In the genomic region with DNA sequence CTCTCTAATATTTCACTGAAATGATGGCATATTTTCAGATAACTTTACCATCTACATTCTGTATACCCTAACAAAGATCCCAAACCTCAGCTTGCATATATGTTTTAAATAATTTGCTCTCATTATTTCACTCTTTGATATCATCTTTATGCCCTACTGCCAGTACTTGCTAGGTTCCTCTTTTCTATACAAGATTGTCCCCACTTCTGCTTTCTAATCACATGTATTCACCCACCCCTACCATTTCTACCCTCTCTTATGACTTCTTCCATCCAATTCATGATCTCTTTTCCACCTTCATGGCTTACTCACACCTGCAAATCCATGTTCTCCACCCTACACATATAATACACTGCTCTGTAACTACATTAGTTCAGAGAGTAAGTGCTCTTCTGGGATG, we compare ENCODE assay signal across 29 mouse cellular contexts. TPM values are rescaled to one million over a fixed set of nuclear protein-coding genes. Genes with fewer than 3 reads are reported as not detected.
DNase-seq lines count a peak whose midpoint lies in the region; ATAC-seq and TF ChIP-seq lines count a peak whose summit lies in the region.
"Had no signal": no experiment of that assay in that cellular context is flagged by ENCODE, and none has a peak within 500 bp of the region (broad histone marks: within the 10 kb centered on the region; RNA-seq: fewer than 3 reads in every experiment).

No protein-coding gene starts in this region.

- H3K9ac ChIP-seq in CH12.LX (ENCODE audit: insufficient read depth, low read depth), result no peak overlapping the region
- H3K9ac ChIP-seq: embryonic facial prominence, embryonic 15.5 days; hindbrain, embryonic 13.5 days; intestine, embryonic 15.5 days had no signal

- no peak overlapping the region for H3K4me3 ChIP-seq in CH12.LX (replicated peaks in 1 of 3; ENCODE audit: low read depth in 2 of 3, low read length in 2 of 3, poor library complexity in 1 of 3)
- H3K4me3 ChIP-seq in cerebellum, adult 2 months (replicated peaks; ENCODE audit: insufficient read depth, low read depth, low read length), result no peak overlapping the region
- H3K4me3 ChIP-seq: embryonic facial prominence, embryonic 15.5 days; erythroblast, embryonic 14.5 days; forebrain, embryonic 10.5 days; heart, embryonic 10.5 days; hindbrain, embryonic 13.5 days; intestine, embryonic 15.5 days had no signal

- no peaks in the 10 kb centered on the region for H3K27me3 ChIP-seq in CH12.LX (replicated peaks)
- H3K27me3 ChIP-seq in cerebellum, adult 2 months (ENCODE audit: control insufficient read depth, insufficient read depth, low read length), result no peaks in the 10 kb centered on the region
- H3K27me3 ChIP-seq: embryonic facial prominence, embryonic 15.5 days; hindbrain, embryonic 13.5 days; intestine, embryonic 15.5 days had no signal

- no peaks in the 10 kb centered on the region for H3K36me3 ChIP-seq in CH12.LX (replicated peaks in 1 of 2; ENCODE audit: control insufficient read depth in 1 of 2, insufficient read depth in 1 of 2, low read length in 1 of 2)
- H3K36me3 ChIP-seq: embryonic facial prominence, embryonic 15.5 days; forebrain, embryonic 10.5 days; heart, embryonic 10.5 days; hindbrain, embryonic 13.5 days; intestine, embryonic 15.5 days had no signal

- TF ChIP-seq EP300 in CH12.LX (IDR thresholded peaks at IDR 0.05; ENCODE audit: low read length), result no peak

- TF ChIP-seq RAD21 in CH12.LX (IDR thresholded peaks at IDR 0.05; ENCODE audit: low read depth, low read length), result no peak

- dilution Hi-C loops in CH12.LX (cut with MboI; ENCODE audit: extremely low pct_ligation_motif_present, extremely low pct_unique_long_range_greater_than_20kb, low sequenced_read_pairs), result no loop called here

- no peak overlapping the region for H3K27ac ChIP-seq in CH12.LX (ENCODE audit: insufficient read depth, low read depth)
- H3K27ac ChIP-seq in cerebellum, adult 2 months (ENCODE audit: insufficient read depth, low read length), result no peak overlapping the region
- H3K27ac ChIP-seq: embryonic facial prominence, embryonic 15.5 days; forebrain, embryonic 10.5 days; heart, embryonic 10.5 days; hindbrain, embryonic 13.5 days; intestine, embryonic 15.5 days had no signal

- no peak for TF ChIP-seq CTCF in CH12.LX (conservative IDR thresholded peaks at IDR 0.05 in 1 of 2, IDR thresholded peaks at IDR 0.05 in 1 of 2; ENCODE audit: low read depth in 2 of 2, low read length in 2 of 2)
- no peak for TF ChIP-seq CTCF in cerebellum, adult 2 months (IDR thresholded peaks at IDR 0.05; ENCODE audit: borderline replicate concordance, insufficient read depth, low read depth, low read length)

- H3K4me2 ChIP-seq in CH12.LX (ENCODE audit: insufficient read depth, low read depth, poor library complexity, severe bottlenecking), result no peak overlapping the region
- H3K4me2 ChIP-seq: embryonic facial prominence, embryonic 15.5 days; hindbrain, embryonic 13.5 days; intestine, embryonic 15.5 days had no signal

- peak; percentile 99 for ATAC-seq in common myeloid progenitor, adult 5-6 weeks (replicated peaks; ENCODE audit: low read depth, poor library complexity, severe bottlenecking)
- ATAC-seq in megakaryocyte progenitor cell, adult 5-6 weeks (replicated peaks; ENCODE audit: poor library complexity), result peak; percentile 97
- ATAC-seq: CD4-positive, CD25-positive, alpha-beta regulatory T cell, adult 4 months; forebrain, embryonic 14.5 days; intestine, embryonic 15.5 days had no signal

- TF ChIP-seq POLR2A in CH12.LX (IDR thresholded peaks at IDR 0.05; ENCODE audit: low read depth, low read length), result no peak
- no peak for TF ChIP-seq POLR2A in cerebellum, adult 2 months (IDR thresholded peaks at IDR 0.05; ENCODE audit: borderline replicate concordance, insufficient read depth, low read length)

- H3K9me3 ChIP-seq in CH12.LX (replicated peaks; ENCODE audit: low read length), result no peaks in the 10 kb centered on the region
- H3K9me3 ChIP-seq: embryonic facial prominence, embryonic 15.5 days; forebrain, embryonic 10.5 days; heart, embryonic 10.5 days; hindbrain, embryonic 13.5 days; intestine, embryonic 15.5 days had no signal

- DNase-seq in 416B (ENCODE audit: low read depth), result peak; percentile 41
- DNase-seq in CH12.LX (ENCODE audit: extremely low read depth), result peak; percentile 9
- DNase-seq in frontal cortex, postnatal 36 days (ENCODE audit: low spot score in 2 of 2), result no peak
- no peak for DNase-seq in retina, postnatal 1 day
- no peak for DNase-seq in cerebellum, adult 2 months
- no peak for DNase-seq in MN1 (ENCODE audit: low spot score)
- DNase-seq: adrenal gland, postnatal 10 days; cerebellum, adult 11 months; cerebellum, adult 9-10 months; cerebellum, postnatal 36 days; gastrocnemius, postnatal 36 days; heart, adult 18-20 months; heart, postnatal 10 days; heart, postnatal 4 days had no signal

- in situ Hi-C loops in CH12.LX (cut with MboI; ENCODE audit: low pct_ligation_motif_present, low pct_unique_long_range_greater_than_20kb, low sequenced_read_pairs), result no loop called here

- H3K4me1 ChIP-seq in CH12.LX (ENCODE audit: control insufficient read depth in 1 of 2, insufficient read depth in 2 of 2), result peaks cover 0 to 4% of the 10 kb centered on the region in 2 experiments; a peak in 1 of 4 replicates
- H3K4me1 ChIP-seq in cerebellum, adult 2 months (ENCODE audit: control insufficient read depth, insufficient read depth, low read length), result no peaks in the 10 kb centered on the region
- H3K4me1 ChIP-seq: embryonic facial prominence, embryonic 15.5 days; forebrain, embryonic 10.5 days; heart, embryonic 10.5 days; hindbrain, embryonic 13.5 days; intestine, embryonic 15.5 days had no signal

- no peaks in the 10 kb centered on the region for H3K79me2 ChIP-seq in CH12.LX (replicated peaks; ENCODE audit: control insufficient read depth, extremely low read depth, insufficient read depth, poor library complexity, severe bottlenecking)

TF ChIP-seq in CH12.LX, 34 proteins besides CTCF, POLR2A, EP300 and RAD21:
- TF ChIP-seq RCOR1 (conservative IDR thresholded peaks at IDR 0.05; ENCODE audit: low read depth, low read length) (no peak), ZKSCAN1 (IDR thresholded peaks at IDR 0.05; ENCODE audit: borderline replicate concordance, low read depth, low read length) (no peak), MAFK (IDR thresholded peaks at IDR 0.05; ENCODE audit: insufficient replicate concordance, low read length) (no peak), UBTF (IDR thresholded peaks at IDR 0.05; ENCODE audit: low read depth, low read length) (no peak), NRF1 (IDR thresholded peaks at IDR 0.05; ENCODE audit: low read depth, low read length) (no peak), CHD2 (IDR thresholded peaks at IDR 0.05; ENCODE audit: low read length) (no peak), ZNF384 (IDR thresholded peaks at IDR 0.05; ENCODE audit: low read depth, low read length) (no peak), JUN (IDR thresholded peaks at IDR 0.05; ENCODE audit: insufficient read depth, low read depth, low read length) (no peak), CHD1 (IDR thresholded peaks at IDR 0.05; ENCODE audit: low read depth, low read length) (no peak), SIN3A (IDR thresholded peaks at IDR 0.05; ENCODE audit: low read length) (no peak), MAZ (IDR thresholded peaks at IDR 0.05; ENCODE audit: low read depth, low read length) (no peak), PAX5 (IDR thresholded peaks at IDR 0.05; ENCODE audit: low read length) (no peak), KAT2A (IDR thresholded peaks at IDR 0.05; ENCODE audit: insufficient replicate concordance, low read length) (no peak), USF2 (conservative IDR thresholded peaks at IDR 0.05; ENCODE audit: low read depth, low read length) (no peak), ZMIZ1 (IDR thresholded peaks at IDR 0.05; ENCODE audit: low read depth, low read length) (no peak), SMC3 (IDR thresholded peaks at IDR 0.05; ENCODE audit: low read depth, low read length) (no peak), GABPA (IDR thresholded peaks at IDR 0.05; ENCODE audit: insufficient replicate concordance, low read depth, low read length) (no peak), JUND (conservative IDR thresholded peaks at IDR 0.05; ENCODE audit: low read depth, low read length) (no peak), TCF12 (IDR thresholded peaks at IDR 0.05; ENCODE audit: low read depth, low read length) (no peak), E2F4 (IDR thresholded peaks at IDR 0.05; ENCODE audit: insufficient replicate concordance, low read depth, low read length) (no peak)

RNA-seq across cellular contexts. Expression of a gene that starts 4.9 kb away (rescaled TPM):
- total RNA-seq in CH12.LX (2012; rRNA removed) (not detected in 2 replicates), CH12.LX (2014; rRNA removed) (not detected in 2 replicates)
- polyA plus RNA-seq in CH12.LX (2012; ENCODE audit: insufficient read length, low read depth), result not detected in 2 replicates
- total RNA-seq in common myeloid progenitor, adult 5-6 weeks (2017), result not detected in 2 replicates
- total RNA-seq in megakaryocyte progenitor cell, adult 5-6 weeks (2015), result not detected in 2 replicates
- total RNA-seq in megakaryocyte progenitor cell, adult 5-6 weeks (2017), result not detected in 2 replicates
- polyA plus RNA-seq in cerebellum, adult 2 months (2012; rRNA removed), result not detected in 2 replicates
- total RNA-seq: adrenal gland, postnatal 10 days; adrenal gland, postnatal 4 days; gastrocnemius, adult 8-10 months; gastrocnemius, postnatal 36 days; heart, adult 18-20 months; heart, postnatal 10 days; heart, postnatal 4 days had no signal
- polyA plus RNA-seq: CD4-positive, CD25-positive, alpha-beta regulatory T cell, adult 4 months; erythroblast, embryonic 14.5 days; forebrain, embryonic 10.5 days; forebrain, embryonic 14.5 days; heart, embryonic 10.5 days; heart, embryonic 14.5 days; hindbrain, embryonic 13.5 days; intestine, embryonic 15.5 days had no signal

RNA-seq across cellular contexts. Expression of a gene that starts 35.1 kb away (rescaled TPM):
- total RNA-seq in CH12.LX (2012; rRNA removed) (13.3 and 14.2 TPM in 2 replicates), CH12.LX (2014; rRNA removed) (27.5 and 35.8 TPM in 2 replicates)
- 33.0 and 36.5 TPM in 2 replicates for polyA plus RNA-seq in CH12.LX (2012; ENCODE audit: insufficient read length, low read depth)
- total RNA-seq in common myeloid progenitor, adult 5-6 weeks (2017), result 81.0 and 93.4 TPM in 2 replicates
- 59.5 and 87.9 TPM in 2 replicates for total RNA-seq in megakaryocyte progenitor cell, adult 5-6 weeks (2015)
- 29.0 and 43.0 TPM in 2 replicates for total RNA-seq in megakaryocyte progenitor cell, adult 5-6 weeks (2017)
- 1.4 and 1.7 TPM in 2 replicates for polyA plus RNA-seq in cerebellum, adult 2 months (2012; rRNA removed)
- polyA plus RNA-seq: erythroblast, embryonic 14.5 days; heart, embryonic 10.5 days had no signal

RNA-seq across cellular contexts. Expression of a gene that starts 35.3 kb away (rescaled TPM):
- total RNA-seq in CH12.LX (2012; rRNA removed) (56.8 and 57.9 TPM in 2 replicates), CH12.LX (2014; rRNA removed) (107 and 153 TPM in 2 replicates)
- polyA plus RNA-seq in CH12.LX (2012; ENCODE audit: insufficient read length, low read depth), result 175 and 183 TPM in 2 replicates
- 122 and 152 TPM in 2 replicates for total RNA-seq in common myeloid progenitor, adult 5-6 weeks (2017)
- 112 and 113 TPM in 2 replicates for total RNA-seq in megakaryocyte progenitor cell, adult 5-6 weeks (2015)
- total RNA-seq in megakaryocyte progenitor cell, adult 5-6 weeks (2017), result 70.3 and 92.9 TPM in 2 replicates
- polyA plus RNA-seq in cerebellum, adult 2 months (2012; rRNA removed), result 3.5 TPM in 2 replicates
- polyA plus RNA-seq: erythroblast, embryonic 14.5 days; forebrain, embryonic 10.5 days had no signal

RNA-seq across cellular contexts. Expression of a gene that starts 54.0 kb away (rescaled TPM):
- total RNA-seq in CH12.LX (2012; rRNA removed), result 0.13 and 0.17 TPM in 2 replicates
- 0.35 and 0.45 TPM in 2 replicates for total RNA-seq in CH12.LX (2014; rRNA removed)
- 0.17 and 0.45 TPM in 2 replicates for polyA plus RNA-seq in CH12.LX (2012; ENCODE audit: insufficient read length, low read depth)
- 2.3 and 3.5 TPM in 2 replicates for total RNA-seq in common myeloid progenitor, adult 5-6 weeks (2017)
- total RNA-seq in megakaryocyte progenitor cell, adult 5-6 weeks (2015), result 5.5 and 7.7 TPM in 2 replicates
- 1.8 and 6.5 TPM in 2 replicates for total RNA-seq in megakaryocyte progenitor cell, adult 5-6 weeks (2017)
- polyA plus RNA-seq in cerebellum, adult 2 months (2012; rRNA removed), result not detected in 2 replicates
- polyA plus RNA-seq: brain, embryonic 14.5 days; embryonic facial prominence, embryonic 11.5 days; erythroblast, embryonic 14.5 days; forebrain, embryonic 10.5 days had no signal

Comparison
In these comparisons a context has a peak if more than half of its experiments do, and no peak if none do; other contexts are left out.
1. DNase-seq: peak in 416B (single experiment) and CH12.LX (single experiment); none in frontal cortex, postnatal 36 days (0 of 2), retina, postnatal 1 day (single experiment), cerebellum, adult 2 months (0 of 2) and MN1 (single experiment).